Mouse (Mus musculus): ENCODE results near the gene Wfdc12.
A peak's percentile ranks its signal among the peaks of the same experiment; 100 is the strongest.

The Wfdc12 gene

DNA sequence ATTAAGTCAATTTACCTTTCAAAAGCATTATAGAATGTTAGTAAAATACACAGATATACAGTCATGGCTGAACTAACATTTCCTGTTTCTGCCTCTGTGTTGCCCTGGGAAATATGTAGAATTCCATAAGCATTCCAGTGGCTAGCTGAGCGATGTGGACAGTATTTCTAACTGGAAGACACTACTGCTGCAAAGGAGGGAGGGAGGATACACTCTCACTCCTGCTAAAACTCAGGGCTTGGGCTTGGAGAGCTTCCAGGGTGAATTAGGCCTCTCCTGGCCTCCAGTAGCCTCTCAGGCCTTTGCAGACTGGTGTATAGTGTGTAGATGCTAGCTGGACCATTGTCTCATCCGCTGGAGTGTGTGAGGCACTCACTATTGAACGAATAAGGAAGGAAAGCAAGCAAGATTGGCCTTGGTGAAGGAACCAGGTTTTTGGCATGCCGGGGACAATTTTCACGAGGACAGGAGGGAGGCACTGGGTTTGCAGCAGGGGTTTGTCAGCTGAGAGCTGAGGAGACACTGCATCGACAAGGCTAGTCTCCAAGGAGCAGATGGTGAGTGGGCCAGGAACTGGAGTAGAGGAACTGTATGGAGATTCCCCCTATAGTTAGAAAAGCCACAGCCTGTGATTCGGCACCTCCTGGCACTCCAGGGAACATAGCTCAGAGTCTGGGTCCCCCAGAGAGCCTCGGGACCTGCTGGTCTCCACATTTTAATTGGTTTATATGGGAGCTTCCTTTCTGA is 15.6 kb downstream of the Wfdc12 start:
- peak; percentile 25 to 45 for DNase-seq

DNA sequence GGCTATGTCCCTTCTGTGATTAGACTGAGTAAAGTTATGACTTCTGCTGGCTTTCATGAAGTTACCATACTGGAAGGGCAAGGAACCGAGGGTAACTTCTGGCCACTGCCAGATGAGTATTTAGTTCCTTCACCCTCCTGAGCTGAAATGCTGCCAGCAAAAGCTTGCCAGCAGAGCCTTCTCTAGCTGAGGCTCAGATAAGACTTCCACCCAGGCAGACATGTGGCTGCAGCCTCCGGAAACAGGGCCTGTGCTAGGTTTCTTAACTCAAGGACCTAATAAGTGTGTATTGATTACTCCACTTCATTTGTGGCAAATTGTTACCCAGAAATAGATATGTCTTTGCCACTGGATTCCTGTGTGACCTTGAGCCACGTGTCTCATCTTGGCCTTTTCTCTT is 17.0 kb downstream of the Wfdc12 start:
- no peak for DNase-seq

DNA sequence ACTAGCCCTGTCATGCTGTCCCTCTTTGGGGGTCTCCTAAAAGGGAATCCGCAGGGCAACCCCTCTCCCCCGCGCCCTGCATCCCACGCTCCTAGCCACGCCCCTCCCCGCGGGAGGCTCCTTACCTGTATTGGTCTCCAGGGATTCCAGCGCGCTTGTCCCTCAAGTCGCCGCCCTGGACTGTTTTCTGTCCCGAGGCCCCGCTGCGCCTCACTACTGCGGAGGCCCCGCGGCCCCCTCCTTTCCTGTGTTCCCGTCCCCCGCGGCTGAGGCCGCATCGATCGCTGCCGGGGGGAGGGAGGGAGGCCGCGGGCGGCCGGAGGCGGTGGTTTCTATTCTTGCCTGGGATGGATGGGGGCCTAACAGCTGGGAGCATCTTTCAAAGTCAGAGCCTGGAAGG is 19.5 kb downstream of the Wfdc12 start, which contains the start of gene Kcns1:
Gene Kcns1, minus strand, starts transcription at position 212 of the 400 bp plus-strand sequence.
- DNase-seq = peak; percentile 33 to 35

DNA sequence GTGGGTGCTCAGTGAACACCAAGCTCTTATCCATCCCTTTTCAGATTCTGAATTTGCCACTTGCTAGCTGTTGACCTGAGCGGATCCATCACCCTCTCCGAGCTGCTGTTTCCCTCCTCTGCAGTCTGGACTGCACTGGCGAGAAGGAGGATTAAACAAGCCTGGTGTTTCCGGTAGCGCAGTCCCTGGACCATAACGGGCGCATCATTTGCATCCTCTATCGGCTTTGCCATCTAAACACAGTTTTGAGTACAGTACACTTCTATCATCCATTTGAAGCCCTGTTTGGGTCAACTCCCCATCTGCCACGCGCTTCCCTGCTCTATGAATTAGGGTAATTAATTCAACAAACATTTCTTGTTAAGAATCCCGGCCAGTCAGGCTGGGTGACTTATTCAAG is 20.1 kb downstream of the Wfdc12 start:
- DNase-seq = no peak

DNA sequence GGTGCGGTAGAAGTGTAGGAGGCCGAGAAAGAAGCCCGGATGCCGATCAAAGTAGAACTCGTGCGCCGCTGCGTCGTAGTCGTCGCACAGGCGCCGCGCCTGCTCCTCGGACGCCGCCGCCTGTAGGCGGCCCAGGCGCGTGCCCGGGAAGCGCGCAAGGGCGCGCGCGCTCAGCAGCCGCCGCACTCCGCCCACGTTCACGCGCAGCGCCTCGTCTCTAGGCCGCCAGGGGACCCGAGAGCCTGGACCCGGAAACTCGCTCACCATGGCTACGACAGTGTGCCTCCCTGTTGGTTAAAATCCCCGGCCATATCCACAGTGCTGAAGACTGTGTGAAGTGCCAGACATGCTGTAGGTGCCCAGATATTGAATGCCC is 21.8 kb downstream of the Wfdc12 start:
- DNase-seq = peak; percentile 36 to 55

DNA sequence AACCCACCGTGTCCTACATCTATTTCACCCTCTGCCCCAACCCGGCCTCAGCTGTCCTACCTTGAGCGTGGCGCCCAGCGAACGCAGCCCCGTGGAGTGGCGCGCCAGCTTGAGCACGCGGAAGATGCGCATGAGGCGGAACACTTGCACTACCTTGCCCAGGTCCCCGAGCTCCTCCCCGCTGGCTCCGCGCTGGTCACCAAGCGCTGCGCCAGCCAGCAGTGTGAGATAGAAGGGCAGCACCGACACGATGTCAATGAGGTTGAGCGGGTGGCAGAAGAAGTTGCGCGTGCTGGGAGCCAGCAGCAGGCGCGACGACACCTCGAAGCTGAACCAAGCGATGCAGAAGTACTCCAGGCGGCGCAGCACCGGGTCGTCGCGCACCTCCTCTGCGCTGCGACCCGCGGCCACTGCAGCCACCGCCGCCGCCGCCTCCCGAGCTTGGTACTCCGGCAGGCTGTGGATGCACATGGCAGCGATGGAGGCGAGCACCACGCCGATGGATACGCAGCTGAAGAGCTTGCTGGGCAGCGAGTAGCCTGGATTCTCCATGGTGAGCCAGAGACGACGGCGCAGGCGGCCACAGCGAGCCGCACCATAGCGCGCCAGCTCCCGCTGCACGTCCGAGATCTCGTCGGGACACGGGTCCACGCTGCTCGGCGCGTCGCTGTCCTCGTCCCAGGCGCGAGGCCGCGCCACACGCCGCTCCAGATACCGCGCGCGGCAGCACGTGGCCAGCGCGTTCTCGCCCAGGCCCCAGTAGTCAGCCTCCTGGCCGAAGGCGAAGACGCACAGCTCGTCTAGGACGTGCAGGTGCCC is 22.4 kb downstream of the Wfdc12 start:
- DNase-seq = peak; percentile 26 to 34

DNA sequence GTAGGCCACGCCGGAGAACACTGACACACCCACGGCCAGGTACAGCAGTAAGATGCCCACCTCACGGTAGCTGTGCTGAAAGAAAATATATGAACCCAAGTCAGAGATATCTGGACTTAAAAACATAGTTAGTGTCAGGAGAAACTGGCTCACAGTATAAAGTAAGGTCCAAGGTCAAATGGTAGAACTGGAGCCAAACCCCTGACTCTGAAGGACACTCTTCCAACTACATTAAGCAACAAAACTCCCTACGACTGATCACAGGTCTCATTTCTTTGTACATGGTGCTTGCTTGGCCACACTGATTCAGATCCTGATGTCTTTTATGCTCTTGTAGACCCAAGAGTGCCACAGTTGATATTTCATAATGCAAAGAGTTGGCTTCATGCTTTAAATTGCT is 25.5 kb downstream of the Wfdc12 start:
- no peak for DNase-seq

DNA sequence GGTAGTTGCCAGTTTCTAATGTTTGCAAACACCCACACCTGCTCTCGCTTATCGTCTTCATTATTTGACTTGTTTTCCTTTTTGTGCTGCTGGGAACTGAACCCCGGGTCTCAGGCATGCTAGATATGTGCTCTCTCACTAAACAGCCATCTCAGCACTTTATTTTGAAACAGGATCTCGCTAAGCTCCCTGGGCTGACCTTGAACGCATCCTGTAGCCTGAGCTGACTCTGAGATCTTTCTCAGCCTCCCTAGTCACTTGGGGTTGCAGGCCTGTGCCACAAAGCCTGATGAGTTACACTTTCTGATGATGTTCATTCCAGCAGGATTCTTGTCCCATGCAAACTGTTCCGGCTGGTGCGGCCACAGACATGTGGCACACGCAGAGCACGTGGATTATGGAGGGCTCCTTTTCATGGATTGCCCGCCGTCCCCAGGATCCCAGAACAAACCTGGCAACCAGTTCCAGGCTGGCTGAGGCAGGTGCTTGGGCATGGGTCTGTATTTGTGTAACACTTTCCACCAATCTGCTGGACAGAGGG is 28.8 kb downstream of the Wfdc12 start:
- DNase-seq = no peak

DNA sequence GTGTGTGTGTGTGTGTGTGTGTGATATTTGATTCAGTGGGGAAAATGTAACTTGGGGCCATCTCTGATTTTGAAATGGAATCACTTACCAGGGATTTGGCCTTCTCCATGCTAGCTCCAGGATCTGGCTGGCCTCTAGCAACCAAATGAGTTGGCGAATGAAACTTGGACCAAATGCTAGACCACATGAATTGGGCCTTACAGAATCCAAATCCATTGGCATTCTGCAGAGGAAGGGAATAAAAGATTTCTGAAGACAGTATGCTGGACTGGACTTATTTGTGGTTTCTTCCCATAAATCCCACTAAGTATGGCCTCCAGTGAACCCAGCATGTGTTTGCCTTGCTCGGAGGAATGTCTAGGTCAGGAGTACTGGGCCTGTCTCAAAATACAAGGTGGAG is 31.6 kb downstream of the Wfdc12 start:
- no peak for DNase-seq

DNA sequence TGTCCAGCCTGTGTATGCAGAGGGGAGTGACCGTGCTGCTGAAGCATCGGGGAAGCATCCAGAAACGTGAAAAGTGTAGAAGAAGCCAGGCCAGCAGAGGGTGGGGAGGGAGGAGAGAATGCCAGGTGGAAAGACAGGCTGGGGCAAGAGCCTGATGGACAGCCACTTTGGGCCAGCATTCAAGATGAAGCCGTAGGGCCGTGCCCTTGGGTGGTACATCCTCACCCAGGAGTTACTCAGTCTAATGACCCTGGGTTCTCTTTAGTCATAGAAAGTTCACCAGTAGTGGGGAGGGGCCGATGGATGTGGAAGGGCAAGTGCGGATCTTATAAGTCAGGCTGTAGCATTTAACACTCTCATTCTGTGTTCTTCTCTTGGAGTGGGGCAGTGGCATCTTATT is 34.2 kb downstream of the Wfdc12 start:
- no peak for DNase-seq

DNA sequence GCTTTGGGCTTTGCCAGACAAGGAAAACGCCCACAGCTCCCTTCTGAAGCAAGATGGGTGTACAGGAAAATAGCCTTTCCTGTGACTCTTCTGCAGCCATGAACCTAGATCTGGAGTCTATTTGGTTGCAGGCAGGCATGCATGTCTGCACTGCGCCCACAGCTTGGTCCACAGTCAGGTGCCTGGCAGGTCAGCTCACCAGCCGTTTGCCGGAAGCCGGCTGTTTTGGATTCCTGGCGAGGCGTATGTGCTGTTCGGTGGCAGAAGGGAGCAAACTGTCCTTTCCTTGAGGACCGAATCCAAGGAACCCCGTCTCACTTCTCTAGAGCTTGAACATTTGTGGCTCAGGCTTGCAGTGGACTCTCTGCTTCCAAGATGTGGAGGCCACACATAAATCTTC is 36.4 kb downstream of the Wfdc12 start:
- no peak for DNase-seq

DNA sequence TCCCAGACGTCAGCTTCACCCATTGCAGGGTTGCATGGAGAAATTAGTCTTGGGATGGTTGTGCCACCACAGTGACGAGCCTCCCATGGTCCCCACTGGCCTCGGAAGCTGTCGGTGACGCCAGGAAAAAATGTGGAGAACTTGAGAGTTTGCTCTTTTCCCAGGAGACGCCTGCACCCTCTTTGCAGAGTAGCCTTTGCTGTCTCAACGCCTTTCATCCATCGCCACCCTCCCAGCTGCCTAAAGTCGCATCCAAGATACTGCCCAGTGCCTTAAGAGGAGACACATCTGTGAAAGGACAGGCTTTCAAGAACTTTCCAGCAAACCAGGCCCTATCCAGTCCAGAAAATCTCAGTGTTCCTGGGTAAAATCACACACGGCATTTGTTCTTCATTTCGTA is 38.1 kb downstream of the Wfdc12 start:
- DNase-seq = no peak

DNA sequence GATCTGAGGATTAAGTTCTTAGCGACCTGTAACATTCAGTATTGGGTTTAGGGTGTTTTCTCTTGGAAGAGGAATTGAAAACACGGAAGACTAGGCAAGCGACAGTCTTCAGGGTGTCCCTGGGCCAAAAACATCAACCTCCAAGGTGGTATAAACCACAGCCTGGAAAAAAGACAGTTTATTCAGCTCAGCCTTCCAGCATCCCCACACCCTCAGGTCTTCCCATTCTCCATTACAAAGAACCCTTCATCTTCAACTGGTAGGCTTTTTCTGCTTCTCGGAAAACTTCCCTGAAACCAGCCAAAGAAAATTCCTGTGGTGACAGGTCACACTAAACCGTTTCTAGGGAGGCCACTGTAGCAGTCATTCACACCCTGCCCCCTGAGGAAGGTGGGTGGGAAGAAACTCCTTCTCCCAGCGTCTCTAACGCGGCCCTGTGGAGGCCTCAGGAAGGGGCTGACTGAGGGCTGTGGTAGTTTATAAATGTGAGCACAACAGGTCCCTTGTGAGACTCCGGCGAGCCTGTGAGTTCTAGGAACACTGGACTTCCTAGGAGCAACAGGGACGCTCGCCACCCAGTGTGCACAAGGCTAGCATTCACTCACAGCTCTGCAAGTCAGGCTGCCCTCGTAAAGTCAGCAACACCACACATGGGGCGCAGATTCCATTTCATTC is 40.2 kb downstream of the Wfdc12 start:
- DNase-seq = no peak

DNA sequence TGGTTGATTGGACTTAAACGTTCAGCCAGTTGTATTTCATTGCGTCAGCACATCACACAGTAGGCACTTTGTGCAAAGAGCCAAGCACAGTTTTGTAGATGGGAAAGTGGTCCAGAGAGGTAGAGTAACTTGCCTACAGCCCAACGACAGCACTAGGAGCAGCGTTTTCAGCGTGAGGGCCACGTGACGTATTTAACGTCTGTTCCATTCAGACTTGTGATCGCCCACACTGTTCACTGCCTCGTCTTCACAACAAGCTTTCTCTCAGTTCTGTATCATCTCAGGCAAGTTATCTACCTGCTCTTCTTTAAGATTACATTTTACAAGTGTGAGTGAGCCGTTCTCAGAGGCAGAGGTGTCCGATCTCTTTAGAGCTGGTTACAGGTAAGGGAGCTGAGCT is 43.9 kb downstream of the Wfdc12 start:
- no peak for DNase-seq

DNA sequence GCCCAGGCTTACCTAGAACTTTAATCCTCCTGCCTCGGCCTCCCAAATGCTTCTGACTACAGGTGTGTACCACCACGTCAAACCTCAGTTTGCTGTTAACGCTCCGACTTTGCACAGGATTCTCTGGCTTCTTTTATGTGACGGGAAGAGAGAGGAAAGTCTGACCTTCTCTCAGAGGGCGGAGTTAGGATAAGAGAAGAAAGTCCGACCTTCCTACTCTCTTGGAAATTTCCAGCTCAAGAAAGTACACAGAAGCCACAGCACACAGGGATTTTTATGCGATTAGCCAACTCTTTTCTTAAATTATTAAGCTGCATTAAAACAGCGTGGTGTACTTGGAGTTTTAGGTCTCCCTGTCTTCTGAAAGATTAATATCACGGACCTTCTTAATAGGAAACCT is 45.9 kb downstream of the Wfdc12 start:
- DNase-seq = no peak

DNA sequence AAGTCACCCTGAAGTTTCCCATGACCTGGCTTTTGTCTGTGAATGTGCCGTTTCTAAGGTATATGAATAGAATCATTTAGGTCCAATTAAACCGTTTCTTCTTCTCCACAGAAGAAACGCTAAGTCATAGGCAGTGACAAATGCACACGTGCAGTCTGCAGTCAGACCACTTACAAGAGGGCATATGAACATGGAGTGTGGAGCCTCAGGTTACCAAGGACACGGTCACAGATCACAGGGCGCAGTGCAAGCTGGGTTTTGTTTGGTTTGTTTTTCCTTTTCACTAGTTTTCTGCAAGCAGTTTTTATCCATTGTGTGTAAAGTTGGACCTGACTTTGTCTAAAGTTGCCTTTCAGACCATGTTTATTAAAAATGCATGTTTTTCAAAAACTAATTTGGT is 46.4 kb downstream of the Wfdc12 start:
- DNase-seq = peak in 1 of 2 experiments; percentile 45

DNA sequence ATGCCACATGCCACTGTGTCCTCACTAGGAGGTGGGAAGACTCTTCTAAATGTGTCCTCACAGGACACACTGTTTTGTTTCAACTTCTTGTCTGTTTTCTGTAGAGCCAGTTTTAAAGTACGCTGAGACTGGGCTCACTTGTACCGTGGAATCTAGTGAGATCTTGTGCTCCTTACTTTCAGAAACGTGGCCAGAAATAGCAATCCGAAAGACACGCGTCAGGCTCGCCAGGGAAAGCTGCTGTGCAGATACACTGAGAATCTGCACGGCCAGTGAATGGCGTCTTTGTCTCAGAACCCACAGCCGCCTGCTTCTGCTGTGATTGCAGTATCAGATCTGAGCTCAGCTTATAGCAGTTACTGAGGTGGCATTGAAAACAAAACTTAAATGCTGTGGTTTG is 48.4 kb downstream of the Wfdc12 start:
- no peak for DNase-seq
